Mouse (Mus musculus) embryonic facial prominence, embryonic 11.5 days (tissue): ENCODE measurements at regions not wholly inside any gene's neighbourhood (a gene's known extent, or its start where the extent isn't known, plus 50 kb on each side); places are given as distances from the start of the nearest gene placed in this dataset.
A peak's percentile ranks its signal among the peaks of the same experiment; 100 is the strongest.

Experiments used
- ATAC-seq: fragments of 200-750 bp; cut with Nextera tagmentation; replicated peaks from 2 replicates; pipeline ENCODE4 v1.8.0; 2017; ENCODE audit warnings: low read depth; ENCODE audit not compliant: insufficient number of reproducible peaks, low FRiP score, low TSS enrichment
- DNase-seq: peaks from one replicate; pipeline ENCODE4 v3.0.0-alpha.2; 2015; ENCODE audit warnings: low spot score
- H3K27ac ChIP-seq: fragments of 300-500 bp; sonication (generic); replicated peaks from 2 replicates; pipeline ENCODE4 v1.5.1; 2014; ENCODE audit warnings: mild to moderate bottlenecking, low read depth, low read length, control low read depth
- H3K27me3 ChIP-seq: fragments of 300-500 bp; sonication (generic); 2 replicates; pipeline ENCODE4 v1.6.1; 2014; ENCODE audit warnings: mild to moderate bottlenecking, low read length, moderate library complexity, mixed read lengths; ENCODE audit not compliant: control insufficient read depth, insufficient read depth
- H3K36me3 ChIP-seq: fragments of 300-500 bp; sonication (generic); replicated peaks from 2 replicates; pipeline ENCODE4 v1.6.1; 2014; ENCODE audit warnings: low read depth, mild to moderate bottlenecking, low read length, moderate library complexity, mixed read lengths; ENCODE audit not compliant: control insufficient read depth, insufficient read depth
- H3K4me1 ChIP-seq: fragments of 300-500 bp; sonication (generic); 2 replicates; pipeline ENCODE4 v1.6.1; 2014; ENCODE audit warnings: low read length, mixed read lengths; ENCODE audit not compliant: control insufficient read depth, insufficient read depth
- H3K4me2 ChIP-seq: fragments of 300-500 bp; sonication (generic); 2 replicates; pipeline ENCODE4 v1.6.1; 2014; ENCODE audit warnings: low read depth, mild to moderate bottlenecking, control low read depth, low read length, moderate library complexity
- H3K4me3 ChIP-seq: fragments of 300-500 bp; sonication (generic); 2 replicates; pipeline ENCODE4 v1.5.1; 2014; ENCODE audit warnings: low read depth, low read length, control low read depth
- H3K9ac ChIP-seq: fragments of 300-500 bp; sonication (generic); replicated peaks from 2 replicates; pipeline ENCODE4 v1.6.1; 2014; ENCODE audit warnings: mild to moderate bottlenecking, control low read depth, low read length
- H3K9me3 ChIP-seq: fragments of 300-500 bp; sonication (generic); replicated peaks from 2 replicates; pipeline ENCODE4 v1.6.1; 2016; ENCODE audit warnings: mild to moderate bottlenecking, low read length, inconsistent platforms, mixed read lengths; ENCODE audit not compliant: control insufficient read depth
- WGBS: fragments of 180-500 bp; shearing (Covaris S2); extraction: QIAGEN DNeasy Blood & Tissue Kit; methylation state at CpG from one replicate; pipeline ENCODE4 v1.1.7; 2014; 5-methylcytosine and 5-hydroxymethylcytosine counted together

DNA sequence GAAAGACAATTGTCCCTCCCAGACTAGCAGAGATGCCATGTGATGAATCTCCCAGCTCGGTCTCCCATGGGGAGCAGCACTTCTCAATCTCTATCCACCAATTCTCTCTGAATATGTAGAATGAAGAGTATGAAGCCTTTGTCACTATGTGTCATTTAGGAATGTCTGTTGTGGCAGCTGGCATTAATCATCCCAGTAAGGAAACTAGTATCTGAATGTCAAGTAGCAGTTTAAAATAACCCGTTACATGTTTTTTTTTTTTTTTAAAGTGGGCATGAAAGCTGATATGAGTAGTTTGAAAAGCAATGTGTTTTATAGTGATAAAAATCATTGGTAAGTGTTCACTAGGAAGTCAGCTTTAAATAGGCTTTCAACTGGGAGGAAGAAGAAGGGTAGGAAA lies 58.4 kb upstream of the Dcbld2 start:
- 22% methylated on average over 2 of the region's 2 CpGs for WGBS
- ATAC-seq (no peak), DNase-seq (peak; percentile 47)
- no peaks in the 10 kb centered on the region for H3K36me3 ChIP-seq
- H3K9ac ChIP-seq: no peak overlapping the region
- no peak overlapping the region for H3K27ac ChIP-seq
- no peak overlapping the region for H3K4me2 ChIP-seq
- H3K4me3 ChIP-seq: no peak overlapping the region
- H3K9me3 ChIP-seq: no peaks in the 10 kb centered on the region
- no peaks in the 10 kb centered on the region for H3K4me1 ChIP-seq
- no peaks in the 10 kb centered on the region for H3K27me3 ChIP-seq

DNA sequence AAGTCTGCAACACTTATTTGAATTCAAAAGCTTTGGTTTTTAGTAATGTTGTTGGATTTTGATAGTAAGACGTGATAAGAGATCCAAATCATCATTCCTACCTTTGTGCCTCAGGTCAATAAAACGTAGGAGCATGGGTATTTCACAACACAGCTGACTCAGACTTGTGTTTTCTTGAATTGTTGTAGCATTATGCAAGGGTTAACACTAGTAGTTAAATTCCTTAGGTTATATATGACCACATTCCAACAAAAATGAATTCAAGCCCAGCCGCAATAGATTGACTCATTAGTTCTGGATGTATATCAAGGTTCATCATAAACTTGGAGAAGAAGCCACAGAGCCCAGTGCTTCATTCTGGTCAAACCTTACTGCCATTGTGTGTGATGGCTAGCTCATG lies 56.1 kb upstream of the Dcbld2 start:
- Histone ChIP-seq H3K27ac (no peak overlapping the region), H3K36me3 (no peaks in the 10 kb centered on the region), H3K27me3 (no peaks in the 10 kb centered on the region), H3K9me3 (no peaks in the 10 kb centered on the region), H3K4me1 (no peaks in the 10 kb centered on the region), H3K9ac (no peak overlapping the region), H3K4me3 (no peak overlapping the region), H3K4me2 (no peak overlapping the region)
- DNase-seq (no peak), ATAC-seq (no peak)
- WGBS: 86% methylated on average over 3 of the region's 3 CpGs

DNA sequence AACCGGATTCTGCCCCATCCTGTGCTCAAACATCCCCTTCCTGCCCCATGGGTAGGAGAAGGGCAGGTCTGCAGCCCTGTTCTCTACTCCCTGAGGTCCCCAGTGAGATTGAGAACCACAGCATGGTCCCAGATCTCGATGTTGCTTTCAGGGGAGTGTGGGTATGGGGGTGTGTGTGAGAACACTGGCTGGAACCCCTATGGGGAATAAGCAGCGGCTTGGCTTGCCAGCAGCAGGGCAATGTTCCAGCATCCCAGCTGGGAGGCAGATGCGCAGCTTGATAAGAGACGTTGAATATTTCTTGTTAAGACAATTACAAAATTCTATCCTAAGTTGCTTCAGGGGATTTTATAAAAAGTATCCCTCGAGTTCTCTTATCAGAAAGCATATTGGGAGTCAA lies 53.7 kb upstream of the Dcbld2 start:
- Histone ChIP-seq H3K36me3 (no peaks in the 10 kb centered on the region), H3K4me3 (no peak overlapping the region), H3K9me3 (no peaks in the 10 kb centered on the region), H3K27me3 (no peaks in the 10 kb centered on the region), H3K4me2 (no peak overlapping the region), H3K4me1 (no peaks in the 10 kb centered on the region), H3K27ac (no peak overlapping the region), H3K9ac (no peak overlapping the region)
- 67% methylated on average over 6 of the region's 6 CpGs for WGBS
- no peak for ATAC-seq
- no peak for DNase-seq
